Mouse (Mus musculus): ENCODE results near the gene Slc25a38.

DNA sequence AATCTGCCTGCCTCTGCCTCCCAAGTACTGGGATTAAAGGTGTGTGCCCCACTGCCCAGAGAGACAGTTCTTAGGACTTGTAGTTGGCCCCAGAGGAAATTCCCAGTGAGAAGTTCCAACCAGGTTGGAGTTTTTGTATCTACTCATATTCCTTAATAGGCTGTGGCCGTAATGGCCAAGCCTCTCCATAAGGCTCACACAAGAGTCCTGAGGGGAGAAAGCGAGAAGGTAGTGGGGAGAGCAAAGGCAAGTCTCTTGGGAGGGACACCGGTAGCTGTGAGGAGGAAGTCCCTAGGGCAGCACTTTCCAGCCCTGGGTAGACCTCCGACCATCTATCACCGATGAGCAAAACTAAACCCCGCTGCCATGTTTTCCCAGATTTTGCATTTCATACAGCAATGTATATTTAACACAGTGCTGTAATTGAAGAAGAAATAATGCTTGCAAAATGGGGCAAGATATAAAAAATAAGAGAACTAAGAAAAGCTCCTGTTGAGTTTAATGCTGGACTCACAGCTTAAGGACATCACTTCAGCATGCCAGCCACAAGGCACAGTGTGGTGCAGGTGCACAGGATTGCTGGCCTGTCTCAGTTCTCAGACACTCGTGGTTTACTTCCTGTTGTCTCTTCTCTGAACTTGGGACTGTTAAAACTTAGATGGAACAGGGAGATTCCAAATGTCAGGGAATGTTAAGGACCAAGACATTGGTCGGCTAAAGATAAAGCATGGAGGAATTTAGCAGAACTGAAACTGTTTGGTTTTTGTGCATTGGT lies 23.0 kb downstream of the Slc25a38 start:
- no peak for TF ChIP-seq CTCF (IDR thresholded peaks at IDR 0.05; ENCODE audit: control insufficient read depth, insufficient read depth, low read length)
- TF ChIP-seq POLR2A (IDR thresholded peaks at IDR 0.05; ENCODE audit: borderline replicate concordance, control insufficient read depth, low read depth, low read length) = no peak

Measured in bone marrow, adult 2 months (tissue).